Mouse (Mus musculus) lung, embryonic 16.5 days (tissue): ENCODE results near the gene Olfr98. TPM values are rescaled to one million over a fixed set of nuclear protein-coding genes. Genes with fewer than 3 reads are reported as not detected.
A peak's percentile ranks its signal among the peaks of the same experiment; 100 is the strongest.

Source experiments
- ATAC-seq: fragments of 200-750 bp; cut with Nextera tagmentation; 2 replicates; pipeline ENCODE4 v1.8.0; 2017; ENCODE audit warnings: low read depth, mild to moderate bottlenecking, moderate library complexity
- H3K27ac ChIP-seq: fragments of 300-500 bp; sonication (generic); 2 replicates; pipeline ENCODE4 v1.5.1; 2014; ENCODE audit warnings: mild to moderate bottlenecking, control low read depth, low read length
- H3K27me3 ChIP-seq: fragments of 300-500 bp; sonication (generic); 2 replicates; pipeline ENCODE4 v1.6.1; 2014; ENCODE audit warnings: low read depth, low read length, mixed read lengths; ENCODE audit not compliant: control insufficient read depth, insufficient read depth
- H3K36me3 ChIP-seq: fragments of 300-500 bp; sonication (generic); 2 replicates; pipeline ENCODE4 v1.6.1; 2014; ENCODE audit warnings: low read length; ENCODE audit not compliant: control insufficient read depth, insufficient read depth
- H3K4me1 ChIP-seq: fragments of 300-500 bp; sonication (generic); replicated peaks from 2 replicates; pipeline ENCODE4 v1.6.1; 2014; ENCODE audit warnings: low read length, mixed read lengths; ENCODE audit not compliant: control insufficient read depth, insufficient read depth
- H3K4me2 ChIP-seq: fragments of 300-500 bp; sonication (generic); 2 replicates; pipeline ENCODE4 v1.6.1; 2014; ENCODE audit warnings: low read depth, low read length, control low read depth
- H3K4me3 ChIP-seq: fragments of 300-500 bp; sonication (generic); 2 replicates; pipeline ENCODE4 v1.5.1; 2014; ENCODE audit warnings: mild to moderate bottlenecking, low read length, control low read depth
- H3K9ac ChIP-seq: fragments of 300-500 bp; sonication (generic); 2 replicates; pipeline ENCODE4 v1.6.1; 2014; ENCODE audit warnings: low read length, control low read depth
- H3K9me3 ChIP-seq: fragments of 300-500 bp; sonication (generic); 2 replicates; pipeline ENCODE4 v1.6.1; 2016; ENCODE audit warnings: low read length; ENCODE audit not compliant: control insufficient read depth
- WGBS: fragments of 180-500 bp; shearing (Covaris S2); extraction: QIAGEN DNeasy Blood & Tissue Kit; methylation state at CpG from one replicate; pipeline ENCODE4 v1.1.7; 2014; 5-methylcytosine and 5-hydroxymethylcytosine counted together
- polyA plus RNA-seq: library from polyadenylated mRNA; unstranded; fragments of >200 nt; fragmentation: Nextera tagmentation; extraction: Ambion mirVana; gene quantifications from 2 replicates; pipeline ENCODE4 v1.2.1, GENCODE M21; 2015

The Olfr98 gene
- not detected in 2 replicates for polyA plus RNA-seq

- Histone ChIP-seq H3K36me3 (no peaks in the 10 kb centered on the region), H3K4me1 (no peaks in the 10 kb centered on the region), H3K27me3 (no peaks in the 10 kb centered on the region), H3K9me3 (no peaks in the 10 kb centered on the region), H3K4me2 (no peak within 1 kb of the TSS), H3K4me3 (no peak within 1 kb of the TSS), H3K27ac (no peak within 1 kb of the TSS), H3K9ac (no peak within 1 kb of the TSS)
- no peak for ATAC-seq
- WGBS: 70% methylated on average over 1 of the region's 1 CpGs
Measured at GRCm38 (mm10) chr17:37263626-37264025, at the start of gene Olfr98. Gene Olfr98 (minus strand): TSS chr17:37263749.

- Histone ChIP-seq H3K27me3 (no peaks in the 10 kb centered on the region), H3K9ac (no peak overlapping the region), H3K9me3 (no peaks in the 10 kb centered on the region), H3K4me1 (no peaks in the 10 kb centered on the region), H3K4me3 (no peak overlapping the region), H3K36me3 (no peaks in the 10 kb centered on the region), H3K4me2 (no peak overlapping the region), H3K27ac (no peak overlapping the region)
- ATAC-seq: no peak
- WGBS: 24% methylated on average over 2 of the region's 2 CpGs
Measured at GRCm38 (mm10) chr17:37310146-37310699, 46.7 kb upstream of the Olfr98 start.

GRCm38 (mm10) chr17:37308483-37308882 is 44.9 kb upstream of the Olfr98 start:
- Histone ChIP-seq H3K27ac (no peak overlapping the region), H3K9me3 (no peaks in the 10 kb centered on the region), H3K27me3 (no peaks in the 10 kb centered on the region), H3K4me1 (no peaks in the 10 kb centered on the region), H3K4me3 (no peak overlapping the region), H3K9ac (no peak overlapping the region), H3K36me3 (no peaks in the 10 kb centered on the region), H3K4me2 (no peak overlapping the region)
- ATAC-seq: no peak
- 35% methylated on average over 4 of the region's 4 CpGs for WGBS

- Histone ChIP-seq H3K27me3 (no peaks in the 10 kb centered on the region), H3K9ac (no peak within 1 kb of the TSS), H3K4me3 (no peak within 1 kb of the TSS), H3K4me1 (no peaks in the 10 kb centered on the region), H3K36me3 (no peaks in the 10 kb centered on the region), H3K9me3 (no peaks in the 10 kb centered on the region), H3K4me2 (no peak within 1 kb of the TSS), H3K27ac (no peak within 1 kb of the TSS)
- WGBS: 73% methylated on average over 4 of the region's 4 CpGs
- no peak for ATAC-seq
Measured at GRCm38 (mm10) chr17:37304213-37304612, 40.7 kb upstream of the Olfr98 start, which contains the start of gene Olfr101. Gene Olfr101 (minus strand): TSS chr17:37304313.

- Histone ChIP-seq H3K4me3 (no peak within 1 kb of the TSS), H3K36me3 (no peaks in the 10 kb centered on the region), H3K9ac (no peak within 1 kb of the TSS), H3K27me3 (no peaks in the 10 kb centered on the region), H3K9me3 (no peaks in the 10 kb centered on the region), H3K4me2 (no peak within 1 kb of the TSS), H3K4me1 (no peaks in the 10 kb centered on the region), H3K27ac (no peak within 1 kb of the TSS)
- 65% methylated on average over 1 of the region's 1 CpGs for WGBS
- ATAC-seq: no peak
Measured at GRCm38 (mm10) chr17:37283360-37283759, 19.8 kb upstream of the Olfr98 start, which contains the start of gene Olfr99. Gene Olfr99 (minus strand): TSS chr17:37283460.

GRCm38 (mm10) chr17:37280331-37280730 is 16.8 kb upstream of the Olfr98 start:
- H3K9ac ChIP-seq: no peak overlapping the region
- no peaks in the 10 kb centered on the region for H3K27me3 ChIP-seq
- no peak overlapping the region for H3K4me2 ChIP-seq
- no peaks in the 10 kb centered on the region for H3K9me3 ChIP-seq
- H3K4me3 ChIP-seq: no peak overlapping the region
- 75% methylated on average over 1 of the region's 1 CpGs for WGBS
- no peaks in the 10 kb centered on the region for H3K4me1 ChIP-seq
- no peaks in the 10 kb centered on the region for H3K36me3 ChIP-seq
- no peak overlapping the region for H3K27ac ChIP-seq
- ATAC-seq: no peak

- H3K9me3 ChIP-seq: no peaks in the 10 kb centered on the region
- no peak for ATAC-seq
- H3K4me2 ChIP-seq: no peak overlapping the region
- H3K4me3 ChIP-seq: no peak overlapping the region
- no peaks in the 10 kb centered on the region for H3K36me3 ChIP-seq
- no peak overlapping the region for H3K9ac ChIP-seq
- H3K4me1 ChIP-seq: no peaks in the 10 kb centered on the region
- no peak overlapping the region for H3K27ac ChIP-seq
- H3K27me3 ChIP-seq: no peaks in the 10 kb centered on the region
Measured at GRCm38 (mm10) chr17:37276573-37276972, 13.0 kb upstream of the Olfr98 start.

- Histone ChIP-seq H3K4me2 (no peak overlapping the region), H3K4me3 (no peak overlapping the region), H3K9ac (no peak overlapping the region), H3K9me3 (no peaks in the 10 kb centered on the region), H3K36me3 (no peaks in the 10 kb centered on the region), H3K27ac (no peak overlapping the region), H3K27me3 (no peaks in the 10 kb centered on the region), H3K4me1 (peaks cover 2% of the 10 kb centered on the region; the same call in 1 of the 2 replicates)
- 64% methylated on average over 2 of the region's 2 CpGs for WGBS
- ATAC-seq: no peak
Measured at GRCm38 (mm10) chr17:37275626-37276248, 12.2 kb upstream of the Olfr98 start.

GRCm38 (mm10) chr17:37270702-37271092 is 7.1 kb upstream of the Olfr98 start:
- H3K27me3 ChIP-seq: no peaks in the 10 kb centered on the region
- H3K4me1 ChIP-seq: peaks cover 4% of the 10 kb centered on the region; the same call in 1 of the 2 replicates
- H3K9ac ChIP-seq: peak overlapping the region; percentile 53
- ATAC-seq: peak; percentile 58
- no peaks in the 10 kb centered on the region for H3K9me3 ChIP-seq
- no peaks in the 10 kb centered on the region for H3K36me3 ChIP-seq
- H3K27ac ChIP-seq: no peak overlapping the region
- H3K4me3 ChIP-seq: peak overlapping the region; percentile 64
- 52% methylated on average over 8 of the region's 8 CpGs for WGBS
- H3K4me2 ChIP-seq: peak overlapping the region; percentile 96
